Mouse (Mus musculus) stomach, embryonic 16.5 days (tissue): ENCODE data around the gene Gng8. TPM values are rescaled to one million over a fixed set of nuclear protein-coding genes. Genes with fewer than 3 reads are reported as not detected.

ENCODE experiments used
- ATAC-seq: fragments of 200-750 bp; cut with Nextera tagmentation; 2 replicates; pipeline ENCODE4 v1.8.0; 2017; ENCODE audit warnings: moderate number of reproducible peaks, moderate TSS enrichment; ENCODE audit not compliant: insufficient read depth, low FRiP score
- H3K27ac ChIP-seq: fragments of 300-500 bp; sonication (generic); 2 replicates; pipeline ENCODE4 v1.5.1; 2014; ENCODE audit warnings: low read length
- H3K27me3 ChIP-seq: fragments of 300-500 bp; sonication (generic); 2 replicates; pipeline ENCODE4 v1.6.1; 2014; ENCODE audit warnings: low read length, control low read depth, mixed read lengths; ENCODE audit not compliant: control insufficient read depth, insufficient read depth
- H3K36me3 ChIP-seq: fragments of 300-500 bp; sonication (generic); 2 replicates; pipeline ENCODE4 v1.6.1; 2014; ENCODE audit warnings: low read length; ENCODE audit not compliant: control insufficient read depth, insufficient read depth
- H3K4me1 ChIP-seq: fragments of 300-500 bp; sonication (generic); 2 replicates; pipeline ENCODE4 v1.6.1; 2014; ENCODE audit warnings: low read length, control low read depth, mixed read lengths; ENCODE audit not compliant: control insufficient read depth, insufficient read depth
- H3K4me2 ChIP-seq: fragments of 300-500 bp; sonication (generic); 2 replicates; pipeline ENCODE4 v1.6.1; 2014; ENCODE audit warnings: low read depth, low read length, mixed read lengths
- H3K4me3 ChIP-seq: fragments of 300-500 bp; sonication (generic); replicated peaks from 2 replicates; pipeline ENCODE4 v1.5.1; 2014; ENCODE audit warnings: mild to moderate bottlenecking, low read length
- H3K9ac ChIP-seq: fragments of 300-500 bp; sonication (generic); 2 replicates; pipeline ENCODE4 v1.6.1; 2014; ENCODE audit warnings: low read length
- H3K9me3 ChIP-seq: fragments of 300-500 bp; sonication (generic); replicated peaks from 2 replicates; pipeline ENCODE4 v1.6.1; 2016; ENCODE audit warnings: low read length, control low read depth; ENCODE audit not compliant: control insufficient read depth
- WGBS: fragments of 180-500 bp; shearing (Covaris S2); extraction: QIAGEN DNeasy Blood & Tissue Kit; methylation state at CpG from one replicate; pipeline ENCODE4 v1.1.7; 2014; 5-methylcytosine and 5-hydroxymethylcytosine counted together
- polyA plus RNA-seq: library from polyadenylated mRNA; unstranded; fragments of >200 nt; fragmentation: Nextera tagmentation; extraction: Ambion mirVana; gene quantifications from 2 replicates; pipeline ENCODE4 v1.2.1, GENCODE M21; 2015

Gng8 gene
- polyA plus RNA-seq, 1 experiment from 2014 or later: 9.7 TPM

GRCm38 (mm10) chr7:16873392-16873791 is 18.2 kb upstream of the Gng8 start:
- peaks cover 14% of the 10 kb centered on the region; the same call in 1 of the 2 replicates for H3K4me1 ChIP-seq
- H3K9ac ChIP-seq: no peak overlapping the region
- H3K4me3 ChIP-seq: no peak overlapping the region
- ATAC-seq: no peak
- WGBS: 90% methylated on average over 4 of the region's 4 CpGs
- no peaks in the 10 kb centered on the region for H3K36me3 ChIP-seq
- no peaks in the 10 kb centered on the region for H3K9me3 ChIP-seq
- H3K27me3 ChIP-seq: no peaks in the 10 kb centered on the region
- no peak overlapping the region for H3K4me2 ChIP-seq
- H3K27ac ChIP-seq: no peak overlapping the region

GRCm38 (mm10) chr7:16874190-16874589 is 17.4 kb upstream of the Gng8 start:
- H3K36me3 ChIP-seq: no peaks in the 10 kb centered on the region
- peak overlapping the region; percentile 58 for H3K4me2 ChIP-seq
- no peaks in the 10 kb centered on the region for H3K9me3 ChIP-seq
- no peaks in the 10 kb centered on the region for H3K27me3 ChIP-seq
- H3K9ac ChIP-seq: peak overlapping the region; percentile 67
- peak overlapping the region; percentile 45 for H3K4me3 ChIP-seq
- WGBS: 3% methylated on average over 17 of the region's 17 CpGs
- H3K4me1 ChIP-seq: peaks cover 14% of the 10 kb centered on the region; the same call in 1 of the 2 replicates
- H3K27ac ChIP-seq: peak overlapping the region; percentile 95
- ATAC-seq: no peak

GRCm38 (mm10) chr7:16874756-16875309 is 16.8 kb upstream of the Gng8 start:
- Histone ChIP-seq H3K4me1 (peaks cover 18% of the 10 kb centered on the region; the same call in 1 of the 2 replicates), H3K27ac (peak overlapping the region; percentile 95), H3K9me3 (no peaks in the 10 kb centered on the region), H3K36me3 (no peaks in the 10 kb centered on the region), H3K4me2 (peak overlapping the region; percentile 60), H3K9ac (peak overlapping the region; percentile 89), H3K27me3 (no peaks in the 10 kb centered on the region), H3K4me3 (peak overlapping the region; percentile 55)
- under 1% methylated on average over 33 of the region's 33 CpGs for WGBS
- peak; percentile 97 for ATAC-seq

GRCm38 (mm10) chr7:16875310-16875325 is 16.5 kb upstream of the Gng8 start, which contains the start of gene Dact3:
Gene Dact3, plus strand, starts transcription at chr7:16875317.
- Histone ChIP-seq H3K27ac (peak within 1 kb of the TSS; percentile 95), H3K4me1 (peaks cover 20% of the 10 kb centered on the region; the same call in 1 of the 2 replicates), H3K4me2 (peak within 1 kb of the TSS; percentile 60), H3K9ac (peak within 1 kb of the TSS; percentile 89), H3K4me3 (peak within 1 kb of the TSS; percentile 55), H3K27me3 (no peaks in the 10 kb centered on the region), H3K36me3 (no peaks in the 10 kb centered on the region), H3K9me3 (no peaks in the 10 kb centered on the region)
- 0% methylated on average over 1 of the region's 1 CpGs for WGBS
- no peak for ATAC-seq

- Histone ChIP-seq H3K4me3 (peak overlapping the region; percentile 55), H3K9ac (peak overlapping the region; percentile 89), H3K27me3 (no peaks in the 10 kb centered on the region), H3K27ac (peak overlapping the region; percentile 83), H3K4me2 (peak overlapping the region; percentile 60), H3K4me1 (peaks cover 22% of the 10 kb centered on the region; the same call in 1 of the 2 replicates), H3K36me3 (no peaks in the 10 kb centered on the region), H3K9me3 (no peaks in the 10 kb centered on the region)
- ATAC-seq: no peak; the same call in 1 of the 2 replicates
- under 1% methylated on average over 41 of the region's 42 CpGs for WGBS
These were observed 16.3 kb upstream of the Gng8 start for GRCm38 (mm10) chr7:16875326-16875725.

GRCm38 (mm10) chr7:16876006-16876405 is 15.6 kb upstream of the Gng8 start:
- peak overlapping the region; percentile 55 for H3K4me3 ChIP-seq
- no peaks in the 10 kb centered on the region for H3K9me3 ChIP-seq
- no peak for ATAC-seq
- no peaks in the 10 kb centered on the region for H3K36me3 ChIP-seq
- peak overlapping the region; percentile 60 for H3K4me2 ChIP-seq
- H3K9ac ChIP-seq: peak overlapping the region; percentile 89
- H3K27me3 ChIP-seq: no peaks in the 10 kb centered on the region
- peak overlapping the region; percentile 83 for H3K27ac ChIP-seq
- peaks cover 29% of the 10 kb centered on the region for H3K4me1 ChIP-seq
- 13% methylated on average over 11 of the region's 11 CpGs for whole genome bisulfite sequencing

GRCm38 (mm10) chr7:16876608-16877007 is 15.0 kb upstream of the Gng8 start:
- Histone ChIP-seq H3K27ac (peak overlapping the region; percentile 83), H3K36me3 (no peaks in the 10 kb centered on the region), H3K9me3 (no peaks in the 10 kb centered on the region), H3K27me3 (no peaks in the 10 kb centered on the region), H3K4me2 (peak overlapping the region; percentile 60), H3K4me3 (peak overlapping the region; percentile 55), H3K9ac (peak overlapping the region; percentile 89), H3K4me1 (peaks cover 29% of the 10 kb centered on the region)
- WGBS: 10% methylated on average over 12 of the region's 13 CpGs
- ATAC-seq: no peak

- ATAC-seq: no peak
- 86% methylated on average over 3 of the region's 3 CpGs for WGBS
- H3K36me3 ChIP-seq: no peaks in the 10 kb centered on the region
- peaks cover 29% of the 10 kb centered on the region for H3K4me1 ChIP-seq
- H3K27me3 ChIP-seq: no peaks in the 10 kb centered on the region
- H3K4me3 ChIP-seq: no peak overlapping the region
- no peaks in the 10 kb centered on the region for H3K9me3 ChIP-seq
- H3K27ac ChIP-seq: no peak overlapping the region
- H3K4me2 ChIP-seq: no peak overlapping the region
- H3K9ac ChIP-seq: no peak overlapping the region
These were observed 13.9 kb upstream of the Gng8 start for GRCm38 (mm10) chr7:16877717-16878116.

GRCm38 (mm10) chr7:16879796-16880547 is 11.6 kb upstream of the Gng8 start:
- Histone ChIP-seq H3K36me3 (peaks cover 8% of the 10 kb centered on the region), H3K27ac (peak overlapping the region; percentile 69)

More at GRCm38 (mm10) chr7:16879796-16880547, 11.6 kb upstream of the Gng8 start:
- H3K4me2 ChIP-seq: peak overlapping the region; percentile 4; the same call in 1 of the 2 replicates
- peak overlapping the region; percentile 41 for H3K9ac ChIP-seq
- no peaks in the 10 kb centered on the region for H3K27me3 ChIP-seq
- 31% methylated on average over 9 of the region's 9 CpGs for WGBS
- H3K9me3 ChIP-seq: 0 out of 2 replicates have a peak, but pooled peaks cover under 1% of the 10 kb centered on the region
- peaks cover 22% of the 10 kb centered on the region for H3K4me1 ChIP-seq
- H3K4me3 ChIP-seq: no peak overlapping the region
- ATAC-seq: peak; percentile 42; the same call in 1 of the 2 replicates
